Mouse (Mus musculus) kidney, postnatal 36 days (tissue): ENCODE results near the gene Lsm2.
"Not testable (repeated sequence)": the region's sequence is repeated elsewhere in the genome, so short reads cannot be mapped to it uniquely, and the experiment has no call there.

ENCODE experiments used
- DNase-seq, 2 experiments: peaks; one replicate each; pipeline ENCODE4 v3.0.0; 2021 to 2022; ENCODE audit warnings: mixed read lengths in 2 of 2

Gene Lsm2

GRCm38 (mm10) chr17:34957291-34957690 lies 24.4 kb upstream of the Lsm2 start:
- not testable (repeated sequence) for DNase-seq

- not testable (repeated sequence) for DNase-seq
These were observed 23.7 kb upstream of the Lsm2 start for GRCm38 (mm10) chr17:34957966-34958365.

GRCm38 (mm10) chr17:34958734-34959129 lies 22.9 kb upstream of the Lsm2 start:
- not testable (repeated sequence) for DNase-seq

GRCm38 (mm10) chr17:34959130-34959778 lies 22.4 kb upstream of the Lsm2 start, which contains the start of gene Hspa1b:
Hspa1b (minus strand) TSS chr17:34959238.
- peak; percentile 84 to 88 for DNase-seq

- peak; percentile 70 to 73 for DNase-seq
These were observed 21.7 kb upstream of the Lsm2 start for GRCm38 (mm10) chr17:34959881-34960515.

- DNase-seq = peak in 1 of 2 experiments; percentile 43
These were observed 20.8 kb upstream of the Lsm2 start for GRCm38 (mm10) chr17:34960702-34961493.

GRCm38 (mm10) chr17:34962125-34962524 lies 19.5 kb upstream of the Lsm2 start:
- DNase-seq = no peak

GRCm38 (mm10) chr17:34962841-34963240 lies 18.8 kb upstream of the Lsm2 start:
- DNase-seq = no peak

GRCm38 (mm10) chr17:34964640-34965049 lies 17.0 kb upstream of the Lsm2 start:
- DNase-seq = peak; percentile 53 to 73

- DNase-seq = no peak
These were observed 16.0 kb upstream of the Lsm2 start for GRCm38 (mm10) chr17:34965627-34966026.

GRCm38 (mm10) chr17:34969822-34970221 lies 11.8 kb upstream of the Lsm2 start, which contains the start of gene Gm20481:
Gm20481 (plus strand) TSS chr17:34969912.
- DNase-seq = not testable (repeated sequence)

GRCm38 (mm10) chr17:34970850-34971249 lies 10.8 kb upstream of the Lsm2 start:
- DNase-seq = not testable (repeated sequence)

GRCm38 (mm10) chr17:34971694-34972068 lies 10.0 kb upstream of the Lsm2 start:
- not testable (repeated sequence) for DNase-seq

GRCm38 (mm10) chr17:34972069-34972749 lies 9.5 kb upstream of the Lsm2 start, which contains the start of the genes Hspa1a and Hspa1l:
Hspa1a (minus strand) TSS chr17:34972156.
Hspa1l (plus strand) TSS chr17:34972703.
- DNase-seq = peak; percentile 84 to 95

GRCm38 (mm10) chr17:34975581-34976492 lies 5.8 kb upstream of the Lsm2 start:
- DNase-seq = no peak

- DNase-seq = no peak
These were observed 4.7 kb upstream of the Lsm2 start for GRCm38 (mm10) chr17:34977000-34977399.

- no peak for DNase-seq
These were observed 3.4 kb upstream of the Lsm2 start for GRCm38 (mm10) chr17:34978239-34978638.

- DNase-seq = no peak
These were observed 2.0 kb upstream of the Lsm2 start for GRCm38 (mm10) chr17:34979631-34980030.

- DNase-seq = peak; percentile 55 to 80
These were observed 1.0 kb upstream of the Lsm2 start for GRCm38 (mm10) chr17:34980655-34981054.

- DNase-seq = no peak
These were observed 666 bp downstream of the Lsm2 start for GRCm38 (mm10) chr17:34982328-34982727.

GRCm38 (mm10) chr17:34984218-34984617 lies 2.6 kb downstream of the Lsm2 start:
- peak in 1 of 2 experiments; percentile 55 for DNase-seq

- no peak for DNase-seq
These were observed 13.1 kb downstream of the Lsm2 start for GRCm38 (mm10) chr17:34994751-34995150.
